Mouse (Mus musculus): ENCODE measurements around the gene Tm4sf4.

Tm4sf4 gene

DNA sequence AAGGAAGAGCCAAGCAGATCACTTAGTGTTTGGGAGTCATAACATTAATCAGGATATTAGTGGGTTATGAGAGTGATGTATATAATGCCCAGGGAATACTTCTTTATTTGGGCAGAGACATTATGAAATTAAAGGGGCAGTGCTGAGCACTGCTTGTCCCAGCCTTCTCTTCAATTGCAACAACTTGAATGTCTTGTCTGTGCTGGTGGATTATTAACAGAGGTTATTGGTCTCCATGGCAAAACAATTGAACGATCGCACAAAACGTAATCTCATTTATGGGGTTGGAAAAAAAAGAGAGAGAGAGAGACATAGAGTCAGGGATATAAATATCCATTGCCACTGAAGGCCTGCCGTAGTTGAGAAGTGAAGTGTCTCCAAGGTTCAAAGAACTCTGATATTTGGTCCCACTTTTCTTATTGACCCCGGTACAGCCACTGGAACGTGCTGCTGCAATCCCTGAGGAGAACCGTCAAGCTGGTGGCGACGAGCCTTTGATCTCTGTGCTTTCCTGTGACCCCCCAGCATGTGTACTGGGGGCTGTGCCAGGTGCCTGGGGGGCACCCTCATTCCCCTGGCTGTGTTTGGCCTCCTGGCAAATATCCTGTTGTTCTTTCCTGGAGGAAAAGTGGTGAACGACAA is at the start of gene Tm4sf4:
Tm4sf4 (plus strand) TSS at position 226 of the 642 bp plus-strand sequence.
- DNase-seq (ENCODE audit: low spot score in 2 of 2): no peak

DNA sequence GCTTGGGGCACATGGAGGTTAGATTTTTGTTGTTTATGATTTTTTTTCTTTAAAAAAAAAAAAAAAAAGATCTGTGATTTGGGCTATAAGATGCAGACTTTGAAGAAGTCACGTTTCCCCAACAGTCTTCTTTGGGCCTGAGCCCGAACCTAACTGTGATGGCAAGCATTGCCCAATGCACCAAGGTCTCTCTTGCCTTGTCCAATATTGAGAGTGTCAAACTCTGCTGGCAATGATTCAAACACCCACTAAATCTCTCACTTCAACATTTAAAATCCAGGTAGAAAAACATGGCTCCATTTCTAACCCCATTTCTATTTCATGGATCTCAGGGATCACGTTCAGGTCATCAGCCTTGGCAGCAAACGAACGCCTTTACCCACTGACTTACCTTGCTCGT is 38.7 kb upstream of the Tm4sf4 start:
- no peak for DNase-seq (ENCODE audit: low spot score in 2 of 2)

- DNase-seq (ENCODE audit: low spot score in 2 of 2): no peak
Observed at GRCm38 (mm10) chr3:57386895-57387294, 38.2 kb upstream of the Tm4sf4 start.

DNA sequence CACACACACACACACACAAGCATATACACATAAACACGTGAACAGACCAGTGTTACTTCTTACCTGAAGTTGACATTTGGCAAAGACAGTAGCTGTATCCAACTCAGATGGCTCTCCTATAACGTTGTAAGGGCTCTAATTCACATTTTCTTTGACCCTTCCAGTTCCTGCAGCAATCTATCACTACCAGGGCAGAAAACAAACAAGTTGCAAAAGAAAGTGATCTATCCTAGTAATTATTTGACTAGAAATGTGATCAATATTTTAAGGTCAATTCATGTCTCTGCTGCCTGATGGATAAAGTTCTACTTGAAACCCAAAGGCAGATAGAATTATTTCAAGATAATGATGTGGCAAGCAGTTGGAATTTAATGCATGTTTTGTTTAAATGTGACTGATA is 37.5 kb upstream of the Tm4sf4 start:
- no peak for DNase-seq (ENCODE audit: low spot score in 2 of 2)

- DNase-seq (ENCODE audit: low spot score in 2 of 2): no peak
Observed at GRCm38 (mm10) chr3:57411535-57411934, 13.6 kb upstream of the Tm4sf4 start.

DNA sequence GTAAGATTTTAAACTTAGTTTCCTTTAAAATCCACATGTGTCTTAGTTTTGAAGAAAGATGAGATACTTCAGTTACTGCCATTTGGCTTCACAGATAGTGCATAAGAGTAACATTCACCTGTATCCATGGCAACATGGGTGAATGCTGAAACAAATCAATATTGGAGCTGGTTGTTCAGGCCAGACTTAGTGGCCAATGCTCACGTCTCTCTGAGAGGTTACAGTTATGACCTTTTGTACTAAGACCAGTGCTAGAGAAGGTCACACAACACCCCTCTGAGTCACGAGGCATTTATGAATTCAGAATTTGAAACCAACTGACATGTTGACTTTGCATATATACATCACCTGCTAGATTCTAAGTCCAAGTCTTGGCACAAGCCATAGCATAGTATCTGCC is 4.9 kb upstream of the Tm4sf4 start:
- DNase-seq (ENCODE audit: low spot score in 2 of 2): no peak

DNA sequence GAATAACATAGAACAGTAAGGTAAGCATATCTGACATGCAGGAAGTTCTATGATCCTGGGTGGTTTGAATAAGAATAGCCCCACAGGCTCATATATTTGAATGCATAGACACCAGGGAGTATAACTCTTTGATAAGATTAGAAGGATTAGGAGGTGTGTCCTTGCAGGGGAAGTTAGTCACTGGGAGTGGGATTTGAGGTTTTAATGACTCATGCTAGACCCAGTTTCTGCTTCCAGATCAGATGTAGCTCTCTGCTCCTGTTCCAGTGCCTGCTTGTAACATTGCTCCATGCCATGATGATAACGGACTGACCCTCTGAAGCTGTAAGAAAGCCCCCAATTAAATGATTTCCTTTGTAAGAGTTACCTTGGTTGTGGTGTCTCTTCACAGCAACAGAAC is 4.5 kb upstream of the Tm4sf4 start:
- DNase-seq (ENCODE audit: low spot score in 2 of 2): no peak

- DNase-seq (ENCODE audit: low spot score in 2 of 2): no peak
Observed at GRCm38 (mm10) chr3:57426351-57426750, 1.2 kb downstream of the Tm4sf4 start.

DNA sequence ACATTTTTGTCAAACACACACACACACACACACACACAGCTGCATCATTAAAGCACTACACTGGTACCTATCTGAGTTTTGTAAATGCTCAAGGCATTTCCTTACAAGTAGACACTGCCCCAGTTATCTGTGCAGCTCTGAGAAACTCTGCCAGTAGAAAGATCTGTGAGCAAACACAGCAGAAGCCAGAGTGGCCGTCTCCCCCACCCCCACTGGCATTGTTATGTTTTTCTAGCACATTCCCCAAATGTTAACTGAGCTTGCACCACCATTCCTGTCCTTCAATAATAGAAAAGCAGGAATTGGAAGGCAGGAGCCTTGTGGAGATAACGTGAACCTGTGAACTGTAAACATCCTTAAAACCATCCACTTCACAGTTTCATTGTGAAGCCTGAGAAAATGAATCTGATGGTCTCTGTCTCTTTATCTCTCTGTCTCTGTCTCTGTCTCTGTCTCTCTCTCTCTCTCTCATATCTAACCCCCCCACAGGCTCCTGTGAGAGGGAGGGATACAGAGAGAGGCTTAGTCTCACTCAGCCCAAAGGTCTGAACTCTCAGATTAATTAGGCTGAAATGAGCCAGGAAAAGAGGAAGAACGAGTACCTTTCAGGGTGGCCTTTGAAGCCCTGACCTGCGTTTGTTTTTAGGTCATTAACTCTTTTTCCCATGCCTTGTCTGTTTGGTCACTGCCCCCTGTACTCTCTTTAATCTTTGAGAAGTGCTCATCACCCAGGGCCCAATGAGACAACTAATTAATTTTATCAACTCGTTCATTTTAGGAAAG is 3.8 kb downstream of the Tm4sf4 start:
- DNase-seq (ENCODE audit: low spot score in 2 of 2): no peak

GRCm38 (mm10) chr3:57429486-57429885 is 4.4 kb downstream of the Tm4sf4 start:
- DNase-seq (ENCODE audit: low spot score in 2 of 2): no peak

- DNase-seq (ENCODE audit: low spot score in 2 of 2): no peak
Observed at GRCm38 (mm10) chr3:57431706-57432105, 6.6 kb downstream of the Tm4sf4 start.

GRCm38 (mm10) chr3:57435364-57435763 is 10.2 kb downstream of the Tm4sf4 start:
- DNase-seq (ENCODE audit: low spot score in 2 of 2): no peak

- DNase-seq (ENCODE audit: low spot score in 2 of 2): no peak
Observed at GRCm38 (mm10) chr3:57440956-57441355, 15.8 kb downstream of the Tm4sf4 start.

DNA sequence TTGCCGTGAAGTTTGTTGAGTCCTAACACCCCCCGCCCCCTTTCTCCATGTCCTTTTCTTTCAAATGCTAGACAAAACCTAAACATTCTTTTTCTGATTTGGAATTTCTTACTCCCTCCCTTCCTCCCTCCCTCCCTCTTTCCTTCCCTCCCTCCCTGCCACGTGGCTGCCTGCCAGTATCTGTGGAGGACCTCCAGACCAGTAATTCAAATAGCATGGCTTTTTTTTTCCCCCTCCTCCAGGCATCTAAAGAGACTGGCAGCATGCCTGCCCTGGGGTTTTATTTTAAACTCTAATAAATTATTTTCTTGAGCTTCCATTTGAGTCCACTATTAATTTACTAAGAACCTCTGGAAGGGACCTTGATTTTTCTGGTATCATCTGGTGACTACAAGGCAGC is 20.6 kb downstream of the Tm4sf4 start:
- no peak for DNase-seq (ENCODE audit: low spot score in 2 of 2)

GRCm38 (mm10) chr3:57447889-57448288 is 22.8 kb downstream of the Tm4sf4 start:
- DNase-seq (ENCODE audit: low spot score in 2 of 2): no peak

- DNase-seq (ENCODE audit: low spot score in 2 of 2): peak; percentile 51 to 62
Observed at GRCm38 (mm10) chr3:57448445-57448844, 23.3 kb downstream of the Tm4sf4 start.

GRCm38 (mm10) chr3:57458652-57459051 is 33.5 kb downstream of the Tm4sf4 start:
- DNase-seq (ENCODE audit: low spot score in 2 of 2): no peak

GRCm38 (mm10) chr3:57463302-57463701 is 38.2 kb downstream of the Tm4sf4 start:
- no peak for DNase-seq (ENCODE audit: low spot score in 2 of 2)

DNA sequence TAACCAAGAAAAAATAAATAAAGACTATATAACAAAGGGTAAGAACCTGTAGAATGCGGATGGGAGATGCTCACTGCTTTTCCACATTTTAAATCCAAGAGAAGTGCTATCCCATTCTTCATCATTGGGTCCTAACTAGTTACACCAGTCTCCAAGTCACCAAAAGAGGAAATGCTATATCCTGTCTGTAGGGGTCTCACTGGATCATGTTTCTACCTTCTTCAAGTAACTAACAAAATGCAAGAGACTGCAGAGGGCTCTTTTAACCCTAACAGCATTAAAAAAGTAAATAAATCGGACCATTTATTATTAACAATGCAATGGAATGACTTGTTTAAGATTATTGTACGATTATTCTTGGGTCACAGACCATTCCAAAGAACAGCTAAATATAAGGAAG is 41.2 kb downstream of the Tm4sf4 start:
- no peak for DNase-seq (ENCODE audit: low spot score in 2 of 2)

- no peak for DNase-seq (ENCODE audit: low spot score in 2 of 2)
Observed at GRCm38 (mm10) chr3:57469325-57469724, 44.2 kb downstream of the Tm4sf4 start.

- peak; percentile 55 to 69 for DNase-seq (ENCODE audit: low spot score in 2 of 2)
Observed at GRCm38 (mm10) chr3:57470326-57470725, 45.2 kb downstream of the Tm4sf4 start.

DNA sequence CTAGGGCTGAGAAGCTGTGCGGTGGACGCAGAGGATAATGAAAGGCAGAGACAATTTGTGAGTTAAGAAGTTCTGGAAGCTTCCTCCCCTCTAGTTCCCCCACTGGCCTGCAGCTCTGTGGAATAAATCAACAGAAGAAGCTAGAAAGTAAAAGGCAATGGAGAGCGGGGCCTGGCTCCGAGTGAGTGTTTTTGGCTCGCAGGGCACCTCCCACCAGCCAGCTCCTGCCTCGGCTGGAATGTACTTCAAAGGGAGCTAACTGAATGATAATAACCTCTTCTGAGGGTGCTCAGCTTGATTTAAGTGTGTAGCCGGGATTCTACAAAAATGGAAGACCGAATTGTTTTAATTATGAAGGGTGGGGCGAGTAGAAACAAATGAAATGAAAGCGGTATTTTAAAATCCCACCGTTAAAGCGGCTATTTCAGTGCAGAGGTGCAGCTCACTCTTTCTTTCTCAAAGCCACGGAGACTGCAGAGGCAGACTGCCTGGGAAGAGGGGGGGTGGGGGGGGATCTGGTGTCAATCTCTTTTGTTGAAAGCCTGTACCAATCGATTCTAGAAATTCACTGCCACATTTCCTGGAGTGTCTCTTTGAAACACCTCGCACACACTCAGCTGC is 46.0 kb downstream of the Tm4sf4 start:
- DNase-seq (ENCODE audit: low spot score in 2 of 2): peak; percentile 20 to 62

DNA sequence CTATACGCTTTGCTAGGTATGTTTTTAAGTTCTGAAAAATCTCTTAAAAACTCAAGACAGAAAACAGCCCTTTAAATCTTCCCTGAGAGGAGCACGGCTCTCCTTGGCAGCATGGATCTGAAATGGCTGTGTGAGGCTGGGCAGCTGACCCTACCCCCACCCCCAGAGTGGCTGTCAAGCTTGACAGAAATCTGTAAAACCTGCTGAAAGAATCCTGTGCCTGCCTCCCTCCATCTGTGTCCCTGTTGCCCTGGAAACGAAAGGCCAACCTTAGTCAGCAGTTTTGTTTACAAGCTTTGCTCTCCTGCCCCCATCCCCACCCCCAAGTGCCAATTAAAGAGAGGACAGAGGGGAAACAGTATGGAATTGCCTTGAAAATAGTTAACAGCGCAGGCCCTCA is 47.3 kb downstream of the Tm4sf4 start:
- DNase-seq (ENCODE audit: low spot score in 2 of 2): no peak

Data from urinary bladder, postnatal 36 days (tissue).